In the genomic region with DNA sequence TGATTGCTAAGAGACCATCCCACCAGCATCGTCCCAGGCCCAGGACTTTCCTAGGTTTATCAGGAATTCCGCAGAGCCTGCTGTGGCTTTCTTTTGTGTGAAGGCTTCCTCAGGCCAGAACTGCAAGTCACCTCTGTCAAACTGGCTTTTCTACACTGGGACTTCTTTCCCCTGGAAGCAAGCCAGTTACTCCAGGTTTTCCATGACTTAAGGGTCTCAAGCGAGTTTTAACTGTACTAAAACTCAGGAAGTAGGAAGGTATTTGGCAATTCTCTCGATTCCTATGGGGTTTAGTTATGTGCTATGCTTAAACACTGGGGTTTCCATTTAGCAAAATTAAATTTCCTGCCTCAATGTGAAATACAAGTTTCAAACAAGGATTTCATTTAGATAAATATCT, we compare ENCODE assay signal across 15 mouse cellular contexts. TPM values are rescaled to one million over a fixed set of nuclear protein-coding genes. Genes with fewer than 3 reads are reported as not detected.
"Had no signal": no experiment of that assay in that cellular context is flagged by ENCODE, and none has a peak within 500 bp of the region (broad histone marks: within the 10 kb centered on the region; RNA-seq: fewer than 3 reads in every experiment).

No protein-coding gene starts in this region.

- ATAC-seq: intestine, postnatal 0 days; liver, embryonic 12.5 days had no signal

- H3K9me3 ChIP-seq: liver, embryonic 12.5 days; liver, embryonic 15.5 days had no signal

- H3K4me1 ChIP-seq: liver, embryonic 12.5 days; liver, embryonic 15.5 days had no signal

- H3K27me3 ChIP-seq: liver, embryonic 12.5 days; liver, embryonic 15.5 days had no signal

- H3K4me3 ChIP-seq: liver, embryonic 12.5 days; liver, embryonic 15.5 days had no signal

- H3K9ac ChIP-seq: liver, embryonic 12.5 days; liver, embryonic 15.5 days had no signal

- H3K27ac ChIP-seq: liver, embryonic 12.5 days; liver, embryonic 15.5 days had no signal

- H3K36me3 ChIP-seq: liver, embryonic 12.5 days; liver, embryonic 15.5 days had no signal

- DNase-seq: kidney, adult 2 months; kidney, postnatal 14 days; kidney, postnatal 4 days; left cerebral cortex, postnatal 4 days; liver; lung, adult 2 months; lung, postnatal 14 days; midbrain, embryonic 14.5 days; thymus, adult 18-20 months; thymus, postnatal 36 days had no signal

- H3K4me2 ChIP-seq: liver, embryonic 12.5 days; liver, embryonic 15.5 days; midbrain, embryonic 11.5 days had no signal

RNA-seq across cellular contexts. Expression of a gene that starts 57.9 kb away (rescaled TPM):
- total RNA-seq: layer of hippocampus, adult 18-20 months had no signal
